Mouse (Mus musculus) thymus, adult 2 months (tissue): ENCODE data around the gene Dmxl2.

Source experiments
- CTCF ChIP-seq: fragments of 200-500 bp; IDR thresholded peaks from 2 replicates; pipeline ENCODE4 v1.5.1; 2012; ENCODE audit warnings: mild to moderate bottlenecking, control low read depth, low read length, moderate library complexity, borderline replicate concordance; ENCODE audit not compliant: control insufficient read depth, poor library complexity, insufficient read depth; ENCODE audit errors: extremely low read depth
- POLR2A ChIP-seq: fragments of 200-500 bp; IDR thresholded peaks from 2 replicates; pipeline ENCODE4 v1.6.1; 2012; ENCODE audit warnings: mild to moderate bottlenecking, low read length, control low read depth, moderate library complexity; ENCODE audit not compliant: control insufficient read depth, poor library complexity, insufficient read depth; ENCODE audit errors: extremely low read depth

DNA sequence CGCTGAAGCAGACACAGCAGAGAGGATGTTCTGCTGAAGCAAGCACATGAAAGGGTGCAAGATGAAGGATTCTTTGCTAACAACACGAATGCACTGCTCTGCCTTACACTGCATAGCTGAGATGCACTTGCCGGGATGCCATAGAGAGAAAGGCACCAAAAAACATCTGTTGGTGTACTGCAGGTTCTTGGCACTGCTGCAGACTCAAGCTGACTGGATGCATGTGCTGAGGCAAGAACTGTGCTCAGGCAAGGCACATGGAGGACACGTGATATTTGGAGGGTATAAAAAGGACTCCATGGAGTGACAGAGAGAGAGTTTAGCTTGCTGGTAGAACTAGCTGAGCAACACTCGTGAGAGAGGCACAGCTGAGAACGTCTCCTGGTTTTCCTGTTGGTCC is 62.4 kb downstream of the Dmxl2 start:
- no peak for TF ChIP-seq CTCF
- no peak for TF ChIP-seq POLR2A
